Mouse (Mus musculus): ENCODE measurements around the gene Myog.

DNA sequence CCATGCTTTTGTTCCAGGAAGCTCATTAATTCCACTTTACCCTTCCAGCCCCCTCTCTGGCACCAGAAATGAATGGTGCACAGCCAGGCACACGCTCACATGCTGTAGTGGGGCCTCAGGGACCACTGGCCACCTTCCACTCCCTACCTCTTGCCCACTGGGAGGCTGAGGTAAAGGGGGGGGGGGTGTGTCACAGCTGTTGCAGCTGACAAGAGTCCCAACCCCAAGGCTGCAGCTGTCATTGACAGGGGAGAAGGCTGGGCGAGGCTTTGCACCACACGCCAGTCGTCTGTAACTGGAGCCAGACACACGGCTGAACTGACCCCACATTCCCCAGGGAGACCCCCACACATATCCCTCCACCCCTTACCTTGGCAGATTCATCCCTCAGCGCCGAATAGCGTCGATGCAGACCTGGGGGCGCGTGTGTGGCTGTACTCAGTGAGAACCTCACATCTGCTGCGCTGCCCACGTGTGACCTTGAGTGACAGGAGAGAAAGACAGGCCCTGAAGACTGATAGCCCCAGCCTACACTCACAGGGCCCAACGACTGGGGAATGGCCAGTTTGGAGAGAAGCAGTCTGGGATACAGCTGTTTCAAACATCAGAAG is 31.0 kb downstream of the Myog start:
- TF ChIP-seq CTCF (IDR thresholded peaks at IDR 0.05; ENCODE audit: low read depth, low read length) (no peak), POLR2A (IDR thresholded peaks at IDR 0.05; ENCODE audit: borderline replicate concordance, low read depth, low read length) (no peak)

All from bone marrow macrophage, adult 2 months (primary cell).